Mouse (Mus musculus) small intestine, adult 2 months (tissue): ENCODE measurements around the gene Hint2.

Experiments
- CTCF ChIP-seq: fragments of 200-500 bp; IDR thresholded peaks from 2 replicates; pipeline ENCODE4 v1.5.1; 2012; ENCODE audit warnings: low read depth, mild to moderate bottlenecking, control low read depth, inconsistent platforms, low read length, moderate library complexity, mixed read lengths; ENCODE audit not compliant: insufficient replicate concordance, insufficient read length; ENCODE audit errors: extremely low read depth
- POLR2A ChIP-seq: fragments of 200-500 bp; IDR thresholded peaks from 2 replicates; pipeline ENCODE4 v1.6.1; 2012; ENCODE audit warnings: low read depth, mild to moderate bottlenecking, control low read depth, inconsistent platforms, low read length, moderate library complexity

- TF ChIP-seq CTCF (no peak), POLR2A (no peak)
These were observed 18.7 kb upstream of the Hint2 start for GRCm38 (mm10) chr4:43674974-43675373.
